In the genomic region with DNA sequence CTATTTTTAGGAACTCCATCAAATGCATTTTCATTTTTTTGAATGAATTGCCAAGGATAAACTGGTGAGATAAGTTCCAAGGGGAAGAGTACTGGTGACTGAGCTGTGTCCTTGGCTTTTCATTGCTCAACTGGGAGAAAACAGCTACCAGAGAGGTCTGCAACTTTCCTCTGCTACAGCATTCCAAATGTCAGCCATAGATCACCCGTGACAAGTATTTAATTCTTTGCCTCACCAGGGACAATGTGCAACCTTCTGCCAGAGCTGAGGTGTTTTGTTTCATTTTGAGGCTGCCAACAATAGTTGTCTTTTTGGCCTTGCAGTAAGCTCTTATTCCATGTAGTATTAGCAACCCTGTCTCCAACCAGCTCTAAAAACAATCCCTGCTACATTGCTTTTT, we compare ENCODE assay signal across 20 mouse cellular contexts.
DNase-seq lines count a peak whose midpoint lies in the region; ATAC-seq and TF ChIP-seq lines count a peak whose summit lies in the region.
"Had no signal": no experiment of that assay in that cellular context is flagged by ENCODE, and none has a peak within 500 bp of the region (broad histone marks: within the 10 kb centered on the region; RNA-seq: fewer than 3 reads in every experiment).

No protein-coding gene starts in this region.

- DNase-seq in kidney, adult 11 months, result no peak
- DNase-seq in adrenal gland, adult 2 months, result peak; percentile 87
- DNase-seq in brain, embryonic 14.5 days (ENCODE audit: low read depth), result peak; percentile 7
- peak; percentile 7 for DNase-seq in limb, embryonic 14.5 days (ENCODE audit: low spot score)
- no peak for DNase-seq in frontal cortex, postnatal 14 days (ENCODE audit: low spot score in 2 of 2)
- DNase-seq: cerebellum, adult 8-10 months; gastrocnemius, adult 2 months; heart, postnatal 4 days; kidney, postnatal 14 days; layer of hippocampus, adult 9-11 months; lung, adult 18-20 months; lung, postnatal 4 days; right cerebral cortex, adult 18-20 months had no signal

- no peak overlapping the region for H3K27ac ChIP-seq in kidney, embryonic 15.5 days
- H3K27ac ChIP-seq in limb, embryonic 14.5 days (replicated peaks; ENCODE audit: low read depth, low read length), result no peak overlapping the region
- H3K27ac ChIP-seq: forebrain, embryonic 15.5 days; gastrocnemius, adult 2 months; intestine, embryonic 15.5 days had no signal

- no peak overlapping the region for H3K9ac ChIP-seq in kidney, embryonic 15.5 days
- H3K9ac ChIP-seq in limb, embryonic 14.5 days (ENCODE audit: low read depth, low read length, severe bottlenecking), result no peak overlapping the region
- H3K9ac ChIP-seq: forebrain, embryonic 15.5 days; intestine, embryonic 15.5 days had no signal

- H3K4me1 ChIP-seq in kidney, embryonic 15.5 days, result no peaks in the 10 kb centered on the region
- H3K4me1 ChIP-seq in limb, embryonic 14.5 days (ENCODE audit: control insufficient read depth, insufficient read depth, low read length), result no peaks in the 10 kb centered on the region
- H3K4me1 ChIP-seq: forebrain, embryonic 15.5 days; intestine, embryonic 15.5 days had no signal

- peak; percentile 64 for ATAC-seq in kidney, embryonic 15.5 days (replicated peaks; ENCODE audit: low FRiP score)
- no peak for ATAC-seq in limb, embryonic 14.5 days (ENCODE audit: low FRiP score, low read depth)
- ATAC-seq in monocyte, adult 5-6 weeks (replicated peaks; ENCODE audit: insufficient number of reproducible peaks, low FRiP score, low TSS enrichment, poor library complexity, severe bottlenecking), result no peak
- ATAC-seq: forebrain, embryonic 15.5 days; intestine, embryonic 15.5 days had no signal

- WGBS in kidney, embryonic 15.5 days, result 25% methylated on average over 1 of the region's 1 CpGs
- 52% methylated on average over 1 of the region's 1 CpGs for WGBS in limb, embryonic 14.5 days

- H3K27me3 ChIP-seq in kidney, embryonic 15.5 days, result no peaks in the 10 kb centered on the region
- no peaks in the 10 kb centered on the region for H3K27me3 ChIP-seq in limb, embryonic 14.5 days (ENCODE audit: control insufficient read depth, insufficient read depth, low read length)
- H3K27me3 ChIP-seq: forebrain, embryonic 15.5 days; intestine, embryonic 15.5 days had no signal

- TF ChIP-seq CTCF in brain, embryonic 14.5 days (IDR thresholded peaks at IDR 0.05; ENCODE audit: borderline replicate concordance, extremely low read depth, insufficient read depth, insufficient read length), result no peak

- H3K36me3 ChIP-seq in kidney, embryonic 15.5 days, result no peaks in the 10 kb centered on the region
- H3K36me3 ChIP-seq in limb, embryonic 14.5 days (ENCODE audit: control insufficient read depth, insufficient read depth, low read length), result no peaks in the 10 kb centered on the region
- H3K36me3 ChIP-seq: forebrain, embryonic 15.5 days; intestine, embryonic 15.5 days had no signal

- TF ChIP-seq POLR2A in brain, embryonic 14.5 days (IDR thresholded peaks at IDR 0.05; ENCODE audit: borderline replicate concordance, extremely low read depth, insufficient read depth, insufficient read length, poor library complexity, severe bottlenecking), result no peak
- TF ChIP-seq POLR2A in limb, embryonic 14.5 days (IDR thresholded peaks at IDR 0.05; ENCODE audit: borderline replicate concordance, extremely low read depth, insufficient read depth, insufficient read length), result no peak

- H3K9me3 ChIP-seq in kidney, embryonic 15.5 days (replicated peaks), result no peaks in the 10 kb centered on the region
- no peaks in the 10 kb centered on the region for H3K9me3 ChIP-seq in limb, embryonic 14.5 days (ENCODE audit: control insufficient read depth, low read length)
- H3K9me3 ChIP-seq: forebrain, embryonic 15.5 days; intestine, embryonic 15.5 days had no signal

- H3K4me3 ChIP-seq in kidney, embryonic 15.5 days (replicated peaks), result no peak overlapping the region
- no peak overlapping the region for H3K4me3 ChIP-seq in limb, embryonic 14.5 days (replicated peaks; ENCODE audit: low read length)
- H3K4me3 ChIP-seq: erythroblast, embryonic 14.5 days; forebrain, embryonic 15.5 days; gastrocnemius, adult 2 months; intestine, embryonic 15.5 days; myocyte had no signal

- H3K4me2 ChIP-seq in kidney, embryonic 15.5 days, result no peak overlapping the region
- no peak overlapping the region for H3K4me2 ChIP-seq in limb, embryonic 14.5 days (replicated peaks; ENCODE audit: low read depth, low read length, severe bottlenecking)
- H3K4me2 ChIP-seq: forebrain, embryonic 15.5 days; intestine, embryonic 15.5 days; midbrain, embryonic 11.5 days had no signal

Comparison
In these comparisons a context has a peak if more than half of its experiments do, and no peak if none do; other contexts are left out.
1. DNase-seq: peak in adrenal gland, adult 2 months (single experiment), brain, embryonic 14.5 days (single experiment) and limb, embryonic 14.5 days (single experiment); none in kidney, adult 11 months (single experiment) and frontal cortex, postnatal 14 days (0 of 2).